Mouse (Mus musculus) liver, embryonic 15.5 days (tissue): ENCODE measurements around the gene Rasgef1b. TPM values are rescaled to one million over a fixed set of nuclear protein-coding genes. Genes with fewer than 3 reads are reported as not detected.

Experiments
- ATAC-seq: fragments of 200-750 bp; cut with Nextera tagmentation; 2 replicates; pipeline ENCODE4 v1.8.0; 2017; ENCODE audit warnings: moderate number of reproducible peaks, mild to moderate bottlenecking, moderate library complexity; ENCODE audit not compliant: insufficient read depth
- H3K27ac ChIP-seq: fragments of 300-500 bp; sonication (generic); replicated peaks from 2 replicates; pipeline ENCODE4 v1.5.1; 2015; ENCODE audit warnings: mild to moderate bottlenecking, inconsistent platforms
- H3K27me3 ChIP-seq: fragments of 300-500 bp; sonication (generic); 2 replicates; pipeline ENCODE4 v1.6.1; 2015; ENCODE audit warnings: mild to moderate bottlenecking, inconsistent platforms
- H3K36me3 ChIP-seq: fragments of 300-500 bp; sonication (generic); replicated peaks from 2 replicates; pipeline ENCODE4 v1.6.1; 2015; ENCODE audit warnings: moderate library complexity, mild to moderate bottlenecking, inconsistent platforms
- H3K4me1 ChIP-seq: fragments of 300-500 bp; sonication (generic); replicated peaks from 2 replicates; pipeline ENCODE4 v1.6.1; 2015; ENCODE audit warnings: inconsistent platforms
- H3K4me2 ChIP-seq: fragments of 300-500 bp; sonication (generic); 2 replicates; pipeline ENCODE4 v1.6.1; 2015; ENCODE audit warnings: moderate library complexity, mild to moderate bottlenecking, inconsistent platforms
- H3K4me3 ChIP-seq: fragments of 300-500 bp; sonication (generic); replicated peaks from 2 replicates; pipeline ENCODE4 v1.5.1; 2015; ENCODE audit warnings: mild to moderate bottlenecking, inconsistent platforms
- H3K9ac ChIP-seq: fragments of 300-500 bp; sonication (generic); 2 replicates; pipeline ENCODE4 v1.6.1; 2015; ENCODE audit warnings: moderate library complexity, mild to moderate bottlenecking, inconsistent platforms
- H3K9me3 ChIP-seq: fragments of 300-500 bp; sonication (generic); replicated peaks from 2 replicates; pipeline ENCODE4 v1.6.1; 2016; ENCODE audit warnings: inconsistent platforms
- WGBS: fragments of 180-500 bp; shearing (Covaris S2); methylation state at CpG from one replicate; pipeline ENCODE4 v1.1.7; 2015; ENCODE audit warnings: mixed read lengths; ENCODE audit not compliant: insufficient replicate concordance; 5-methylcytosine and 5-hydroxymethylcytosine counted together
- polyA plus RNA-seq: library from polyadenylated mRNA; unstranded; fragments of >200 nt; fragmentation: Nextera tagmentation; extraction: Ambion mirVana; gene quantifications from 2 replicates; pipeline ENCODE4 v1.2.1, GENCODE M21; 2015

Rasgef1b gene
- polyA plus RNA-seq, 1 experiment from 2014 or later, result 7.3 TPM

GRCm38 (mm10) chr5:99737937-99738727 is 9.3 kb upstream of the Rasgef1b start:
- Histone ChIP-seq H3K9me3 (no peaks in the 10 kb centered on the region), H3K4me1 (no peaks in the 10 kb centered on the region), H3K27ac (no peak overlapping the region), H3K4me3 (no peak overlapping the region), H3K36me3 (no peaks in the 10 kb centered on the region), H3K27me3 (no peaks in the 10 kb centered on the region), H3K4me2 (no peak overlapping the region), H3K9ac (no peak overlapping the region)
- WGBS, result 36% methylated on average over 10 of the region's 10 CpGs
- ATAC-seq, result no peak

GRCm38 (mm10) chr5:99729931-99730330 is 1.1 kb upstream of the Rasgef1b start:
- no peaks in the 10 kb centered on the region for H3K36me3 ChIP-seq
- no peaks in the 10 kb centered on the region; the same call in 1 of the 2 replicates for H3K4me1 ChIP-seq
- peaks cover 64% of the 10 kb centered on the region for H3K27me3 ChIP-seq
- no peak overlapping the region for H3K4me3 ChIP-seq
- no peak overlapping the region for H3K9ac ChIP-seq
- ATAC-seq, result no peak
- WGBS, result 55% methylated on average over 1 of the region's 1 CpGs
- no peak overlapping the region for H3K27ac ChIP-seq
- no peak overlapping the region for H3K4me2 ChIP-seq
- no peaks in the 10 kb centered on the region for H3K9me3 ChIP-seq

GRCm38 (mm10) chr5:99729361-99729882 is 557 bp upstream of the Rasgef1b start:
- Histone ChIP-seq H3K9ac (no peak overlapping the region), H3K9me3 (no peaks in the 10 kb centered on the region), H3K4me2 (peak overlapping the region; percentile 34), H3K36me3 (no peaks in the 10 kb centered on the region), H3K4me3 (no peak overlapping the region), H3K4me1 (no peaks in the 10 kb centered on the region; the same call in 1 of the 2 replicates), H3K27me3 (peaks cover 64% of the 10 kb centered on the region), H3K27ac (no peak overlapping the region)
- 3% methylated on average over 18 of the region's 18 CpGs for WGBS
- no peak for ATAC-seq

GRCm38 (mm10) chr5:99728027-99728451 is 826 bp downstream of the Rasgef1b start:
- no peaks in the 10 kb centered on the region for H3K36me3 ChIP-seq
- H3K4me1 ChIP-seq, result no peaks in the 10 kb centered on the region; the same call in 1 of the 2 replicates
- no peak overlapping the region for H3K9ac ChIP-seq
- H3K4me3 ChIP-seq, result peak overlapping the region; percentile 52
- no peak overlapping the region for H3K27ac ChIP-seq
- H3K4me2 ChIP-seq, result peak overlapping the region; percentile 74
- H3K9me3 ChIP-seq, result no peaks in the 10 kb centered on the region
- under 1% methylated on average over 15 of the region's 15 CpGs for whole genome bisulfite sequencing
- no peak for ATAC-seq
- H3K27me3 ChIP-seq, result peaks cover 64% of the 10 kb centered on the region

GRCm38 (mm10) chr5:99723941-99724340 is 4.9 kb downstream of the Rasgef1b start:
- no peak for ATAC-seq
- H3K9me3 ChIP-seq, result no peaks in the 10 kb centered on the region
- no peak overlapping the region for H3K27ac ChIP-seq
- WGBS, result 75% methylated on average over 6 of the region's 6 CpGs
- H3K4me1 ChIP-seq, result no peaks in the 10 kb centered on the region; the same call in 1 of the 2 replicates
- no peak overlapping the region for H3K9ac ChIP-seq
- H3K4me3 ChIP-seq, result no peak overlapping the region
- no peak overlapping the region for H3K4me2 ChIP-seq
- peaks cover 37% of the 10 kb centered on the region for H3K27me3 ChIP-seq
- H3K36me3 ChIP-seq, result no peaks in the 10 kb centered on the region

- no peak for ATAC-seq
- no peaks in the 10 kb centered on the region for H3K36me3 ChIP-seq
- H3K4me1 ChIP-seq, result no peaks in the 10 kb centered on the region
- no peak overlapping the region for H3K4me2 ChIP-seq
- no peak overlapping the region for H3K27ac ChIP-seq
- peaks cover 21% of the 10 kb centered on the region for H3K27me3 ChIP-seq
- no peak overlapping the region for H3K9ac ChIP-seq
- 64% methylated on average over 2 of the region's 2 CpGs for WGBS
- H3K4me3 ChIP-seq, result no peak overlapping the region
- H3K9me3 ChIP-seq, result no peaks in the 10 kb centered on the region
Observed at GRCm38 (mm10) chr5:99722310-99722709, 6.6 kb downstream of the Rasgef1b start.

- Histone ChIP-seq H3K27ac (no peak overlapping the region), H3K9ac (no peak overlapping the region), H3K9me3 (no peaks in the 10 kb centered on the region), H3K4me2 (no peak overlapping the region), H3K36me3 (no peaks in the 10 kb centered on the region), H3K4me1 (no peaks in the 10 kb centered on the region), H3K4me3 (no peak overlapping the region), H3K27me3 (peaks cover 5% of the 10 kb centered on the region; the same call in 1 of the 2 replicates)
- ATAC-seq, result no peak
- 80% methylated on average over 2 of the region's 2 CpGs for WGBS
Observed at GRCm38 (mm10) chr5:99720554-99720953, 8.3 kb downstream of the Rasgef1b start.

- no peak for ATAC-seq
- 61% methylated on average over 8 of the region's 8 CpGs for WGBS
- Histone ChIP-seq H3K27me3 (no peaks in the 10 kb centered on the region), H3K27ac (no peak overlapping the region), H3K9ac (no peak overlapping the region), H3K4me2 (no peak overlapping the region), H3K4me3 (no peak overlapping the region), H3K36me3 (no peaks in the 10 kb centered on the region), H3K9me3 (no peaks in the 10 kb centered on the region), H3K4me1 (no peaks in the 10 kb centered on the region)
Observed at GRCm38 (mm10) chr5:99717917-99718316, 10.9 kb downstream of the Rasgef1b start.

- Histone ChIP-seq H3K9me3 (no peaks in the 10 kb centered on the region), H3K4me2 (no peak overlapping the region), H3K27ac (no peak overlapping the region), H3K4me1 (no peaks in the 10 kb centered on the region), H3K9ac (no peak overlapping the region), H3K4me3 (no peak overlapping the region), H3K36me3 (no peaks in the 10 kb centered on the region), H3K27me3 (no peaks in the 10 kb centered on the region)
- 55% methylated on average over 5 of the region's 5 CpGs for WGBS
- ATAC-seq, result no peak
Observed at GRCm38 (mm10) chr5:99715281-99715744, 13.6 kb downstream of the Rasgef1b start.

- Histone ChIP-seq H3K9ac (no peak overlapping the region), H3K9me3 (no peaks in the 10 kb centered on the region), H3K27ac (no peak overlapping the region), H3K4me3 (no peak overlapping the region), H3K27me3 (no peaks in the 10 kb centered on the region), H3K4me1 (no peaks in the 10 kb centered on the region), H3K4me2 (no peak overlapping the region), H3K36me3 (no peaks in the 10 kb centered on the region)
- WGBS, result 64% methylated on average over 2 of the region's 2 CpGs
- ATAC-seq, result no peak
Observed at GRCm38 (mm10) chr5:99711947-99712346, 16.9 kb downstream of the Rasgef1b start.

- Histone ChIP-seq H3K27ac (no peak overlapping the region), H3K9me3 (no peaks in the 10 kb centered on the region), H3K27me3 (no peaks in the 10 kb centered on the region), H3K9ac (no peak overlapping the region), H3K4me1 (no peaks in the 10 kb centered on the region), H3K36me3 (no peaks in the 10 kb centered on the region), H3K4me2 (no peak overlapping the region), H3K4me3 (no peak overlapping the region)
- ATAC-seq, result no peak
- 28% methylated on average over 6 of the region's 6 CpGs for WGBS
Observed at GRCm38 (mm10) chr5:99708706-99709105, 20.2 kb downstream of the Rasgef1b start.
